Mouse (Mus musculus) heart, adult 2 months (tissue): ENCODE data around the gene Mark4.

ENCODE experiments used
- CTCF ChIP-seq: fragments of 200-600 bp; IDR thresholded peaks from 2 replicates; pipeline ENCODE4 v1.8.1; 2022; ENCODE audit warnings: antibody characterized with exemption, mild to moderate bottlenecking, moderate library complexity
- EP300 ChIP-seq: fragments of 200-500 bp; IDR thresholded peaks from 2 replicates; pipeline ENCODE4 v1.6.1; 2011; ENCODE audit warnings: low read depth, low read length, control low read depth; ENCODE audit not compliant: insufficient read depth

DNA sequence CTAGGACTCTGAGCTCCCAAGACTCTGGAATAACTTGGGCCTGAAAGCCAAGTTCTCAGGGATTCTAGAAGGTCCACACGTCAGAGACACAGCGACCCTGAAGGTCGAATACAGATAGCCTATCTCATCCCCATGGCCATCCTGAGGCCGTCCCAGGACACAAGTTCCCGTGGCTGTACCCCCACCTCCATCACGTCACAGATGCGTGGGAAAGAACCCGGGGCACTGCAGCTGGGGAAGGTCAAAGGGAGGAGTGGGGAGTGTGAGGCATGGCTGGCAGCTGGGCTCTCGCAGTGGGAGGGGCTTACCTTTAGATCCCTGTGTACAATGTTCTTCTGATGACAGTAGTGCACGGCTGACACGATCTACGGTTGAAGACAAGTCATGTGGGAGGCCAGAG lies 13.8 kb downstream of the Mark4 start:
- TF ChIP-seq CTCF, result no peak
- TF ChIP-seq EP300, result no peak
